Mouse (Mus musculus): ENCODE data around the gene Polr2f. TPM values are rescaled to one million over a fixed set of nuclear protein-coding genes. Genes with fewer than 3 reads are reported as not detected.

The Polr2f gene
- total RNA-seq (2023) = 10 to 100 TPM; 35.3 to 37.1 TPM

DNA sequence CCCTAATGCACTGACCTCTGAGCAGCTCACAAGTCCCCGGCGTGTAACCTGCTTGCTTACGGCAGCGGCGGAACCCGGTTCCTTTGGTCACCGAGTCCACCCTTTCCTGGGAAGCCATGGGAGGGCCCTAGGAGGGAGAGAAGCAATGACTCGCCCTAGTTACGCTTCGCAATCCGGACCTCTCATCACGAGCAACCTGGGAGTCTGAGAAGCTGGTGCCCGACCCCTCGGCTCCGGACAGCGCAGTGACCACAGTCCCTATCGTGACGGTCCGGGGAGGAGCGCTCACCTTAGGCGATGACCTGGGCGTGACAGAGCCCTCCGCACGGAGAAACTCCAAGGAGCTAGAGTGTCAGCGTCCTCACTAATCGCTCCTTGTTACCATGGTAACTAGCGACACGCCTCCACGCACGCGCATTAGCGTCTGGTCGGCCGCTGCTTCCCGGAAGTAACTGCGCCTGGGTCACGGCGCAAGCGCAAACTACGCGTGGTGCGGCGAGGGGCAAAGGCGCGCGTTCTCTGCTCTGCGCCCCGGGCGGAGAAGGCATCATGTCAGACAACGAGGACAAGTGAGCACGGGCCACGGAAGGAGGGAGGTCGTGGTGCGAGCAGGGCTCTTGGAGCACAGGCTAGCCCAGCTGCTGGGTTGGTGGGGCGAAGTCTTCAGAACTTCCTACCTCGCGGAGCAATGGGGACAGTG lies at the start of gene Polr2f, which contains the start of gene 1700088E04Rik:
Gene Polr2f (plus strand): TSS at position 144 of the 700 bp plus-strand sequence.
Gene 1700088E04Rik (minus strand): TSS at position 388 of the 700 bp plus-strand sequence.

DNA sequence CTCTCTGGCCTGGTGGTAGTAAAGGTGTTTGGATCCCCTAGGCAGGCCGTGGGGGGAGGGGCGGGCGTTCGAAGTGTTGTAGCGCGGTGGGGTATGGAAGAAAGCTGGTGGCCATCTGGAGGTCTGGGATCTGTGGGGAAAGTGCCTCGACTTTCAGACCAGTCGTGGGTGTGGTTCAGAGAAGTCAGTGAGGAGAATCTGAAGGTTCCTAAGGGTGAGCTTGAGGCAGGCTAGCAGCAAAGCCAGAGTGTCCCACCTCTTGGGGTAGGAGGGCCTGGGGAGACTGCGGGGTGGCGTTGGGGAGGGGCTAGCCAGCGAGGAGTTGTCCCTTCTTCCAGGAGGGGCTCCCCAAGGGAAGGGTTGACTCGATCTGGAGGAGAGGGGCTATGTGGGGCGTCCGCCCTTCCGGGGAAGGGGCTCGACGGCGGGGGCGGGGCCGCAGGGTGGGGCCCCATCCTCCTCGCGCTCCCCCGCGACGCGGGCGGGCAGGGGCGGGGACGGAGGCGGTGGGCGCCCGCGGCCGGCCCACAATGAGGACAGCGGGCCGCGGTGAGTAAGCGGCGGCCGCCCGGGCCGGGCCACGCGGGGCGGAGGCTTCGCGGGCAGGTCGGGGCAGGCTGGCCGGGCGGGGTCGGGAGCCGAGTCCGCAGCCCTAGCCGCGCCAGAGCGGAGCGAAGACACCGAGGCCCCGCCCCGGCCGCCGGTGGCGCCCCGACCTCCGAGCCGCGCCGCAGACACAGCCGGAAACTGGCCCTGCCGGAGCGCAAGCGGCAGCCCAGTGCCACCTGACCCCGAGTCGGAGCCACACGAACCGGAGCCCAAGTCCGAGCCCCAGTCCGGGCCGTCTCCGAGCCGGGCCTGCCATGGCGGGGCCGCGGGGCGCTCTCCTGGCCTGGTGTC lies 32.1 kb upstream of the Polr2f start, which contains the start of gene Micall1:
Gene Micall1 (plus strand): TSS at position 478 of the 900 bp plus-strand sequence.

DNA sequence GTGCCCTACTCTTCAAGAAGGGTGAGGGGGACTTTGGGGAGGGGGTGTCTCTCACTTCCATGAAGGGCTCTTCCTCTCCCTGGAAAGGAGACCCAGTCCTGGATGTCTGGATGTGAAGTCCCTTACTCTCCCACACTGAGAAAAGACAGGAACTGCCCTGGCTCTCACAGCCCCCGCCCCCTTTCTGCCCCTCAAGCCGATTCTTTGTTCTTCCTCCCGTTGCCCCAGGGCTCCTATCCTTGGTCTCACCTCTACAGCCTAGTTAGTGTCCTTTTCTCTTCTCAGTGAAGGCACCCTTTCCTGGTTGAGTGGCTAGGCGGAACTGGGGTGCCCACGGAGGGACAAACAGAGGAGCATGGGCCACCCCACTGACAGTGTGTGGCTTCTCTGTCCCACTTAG lies 24.3 kb downstream of the Polr2f start, which contains the start of gene Sox10:
Gene Sox10 (minus strand): TSS at position 101 of the 400 bp plus-strand sequence.

Other genes with a start within 250 kb of the Polr2f start
- gene Gm49510, start 241.3 kb upstream of the Polr2f start, total RNA-seq (2023) = 1 to 10 TPM in 1 of 2 experiments, not detected in 1; 1.1 TPM
- gene Sh3bp1, start 241.2 kb upstream of the Polr2f start, total RNA-seq (2023) = 10 to 100 TPM; 78.4 to 90.7 TPM
- 1 to 10 TPM; 2.2 to 3.2 TPM for gene Pdxp, start 227.1 kb upstream of the Polr2f start, total RNA-seq (2023)
- gene Lgals1, start 214.3 kb upstream of the Polr2f start, total RNA-seq (2023) = 100 to 1,000 TPM; 207 to 230 TPM
- 10 to 100 TPM; 20.0 to 20.1 TPM for gene Nol12, start 206.1 kb upstream of the Polr2f start, total RNA-seq (2023)
- gene Triobp, start 193.3 kb upstream of the Polr2f start, total RNA-seq (2023) = 100 to 1,000 TPM; 154 to 157 TPM
- gene H1f0, start 112.6 kb upstream of the Polr2f start, total RNA-seq (2023) = 10 to 100 TPM; 30.8 to 40.6 TPM
- not detected for gene Galr3, start 99.1 kb upstream of the Polr2f start, total RNA-seq (2023)
- 10 to 100 TPM; 16.0 to 20.0 TPM for gene Ankrd54, start 78.1 kb upstream of the Polr2f start, total RNA-seq (2023)
- gene Eif3l, start 65.8 kb upstream of the Polr2f start, total RNA-seq (2023) = 10 to 100 TPM; 73.8 to 78.1 TPM
- 10 to 100 TPM; 10.2 to 13.6 TPM for gene Micall1, start 32.1 kb upstream of the Polr2f start, total RNA-seq (2023)
- gene 1700088E04Rik, start 244 bp downstream of the Polr2f start, total RNA-seq (2023) = not detected
- gene Sox10, start 24.2 kb downstream of the Polr2f start, total RNA-seq (2023) = not detected
- gene Pick1, start 88.2 kb downstream of the Polr2f start, total RNA-seq (2023) = 1 to 10 TPM; 6.0 TPM
- gene Gm49486, start 88.4 kb downstream of the Polr2f start, total RNA-seq (2023) = not detected
- gene Slc16a8, start 113.8 kb downstream of the Polr2f start, total RNA-seq (2023) = not detected
- under 1 TPM in 1 of 2 experiments, not detected in 1; 0.81 TPM for gene Baiap2l2, start 144.5 kb downstream of the Polr2f start, total RNA-seq (2023)
- 1 to 10 TPM; 4.3 to 6.6 TPM for gene Pla2g6, start 187.4 kb downstream of the Polr2f start, total RNA-seq (2023)
- gene Maff, start 205.6 kb downstream of the Polr2f start, total RNA-seq (2023) = 10 to 100 TPM; 15.4 to 16.2 TPM

Measured in neutrophil, adult 83 days (primary cell).